Mouse (Mus musculus) mouse trophoblast stem cell (cell line): ENCODE data around the gene Sim2.

Experiments
- in situ Hi-C, 2 experiments: fragments of 300-500 bp; cut with MseI, MboI; formaldehyde crosslinking; loops; 2 replicates in 1 of 2; 3 replicates in 1 of 2; pipeline ENCODE4 v1.15.1; 2025

Gene Sim2

GRCm38 (mm10) chr16:94078318-94079074 is 6.2 kb upstream of the Sim2 start:
- in situ Hi-C loops: no loop called here

DNA sequence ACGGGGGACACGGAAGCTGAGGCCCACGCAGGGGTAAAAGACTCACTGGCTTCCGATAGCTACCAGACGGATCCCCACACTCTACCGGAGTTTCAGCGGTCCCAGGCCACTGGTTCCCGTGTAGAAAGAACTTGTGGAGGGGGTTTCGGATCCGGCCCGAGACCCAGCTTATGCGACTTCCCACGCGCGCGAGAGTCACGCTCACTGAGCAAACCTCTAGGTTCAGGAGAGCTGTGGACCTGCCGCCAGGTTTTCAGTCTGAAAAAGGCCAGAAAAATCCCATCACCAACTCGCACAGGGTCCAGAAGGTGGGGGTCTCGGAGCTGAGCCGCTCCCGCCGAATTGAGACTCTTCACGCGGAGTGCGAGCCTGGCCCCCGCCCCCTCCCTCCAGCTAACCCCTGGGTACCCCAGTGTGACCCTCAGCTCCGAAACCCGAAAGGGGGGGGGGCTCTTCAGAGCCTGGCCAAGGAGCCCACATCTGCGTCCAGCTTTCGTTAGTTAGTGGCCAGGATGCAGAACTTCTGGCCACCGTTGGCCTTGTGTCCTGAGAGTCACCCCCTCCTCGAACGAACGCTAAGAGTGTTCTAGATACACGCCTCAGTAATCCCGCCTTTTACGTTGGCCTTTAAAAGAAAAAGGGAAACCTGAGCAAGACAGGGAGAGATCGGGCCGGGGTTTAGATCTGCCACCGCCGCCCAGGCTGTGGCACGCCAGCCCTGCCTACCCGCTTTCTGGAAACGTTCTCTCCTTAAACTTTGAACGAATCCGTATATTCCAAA is 5.5 kb upstream of the Sim2 start:
- in situ Hi-C loops: no loop called here

GRCm38 (mm10) chr16:94079856-94080555 is 4.7 kb upstream of the Sim2 start:
- in situ Hi-C loops: no loop called here

GRCm38 (mm10) chr16:94081596-94081995 is 3.1 kb upstream of the Sim2 start:
- in situ Hi-C loops: no loop called here

GRCm38 (mm10) chr16:94081996-94082708 is 2.6 kb upstream of the Sim2 start:
- in situ Hi-C loops: no loop called here

DNA sequence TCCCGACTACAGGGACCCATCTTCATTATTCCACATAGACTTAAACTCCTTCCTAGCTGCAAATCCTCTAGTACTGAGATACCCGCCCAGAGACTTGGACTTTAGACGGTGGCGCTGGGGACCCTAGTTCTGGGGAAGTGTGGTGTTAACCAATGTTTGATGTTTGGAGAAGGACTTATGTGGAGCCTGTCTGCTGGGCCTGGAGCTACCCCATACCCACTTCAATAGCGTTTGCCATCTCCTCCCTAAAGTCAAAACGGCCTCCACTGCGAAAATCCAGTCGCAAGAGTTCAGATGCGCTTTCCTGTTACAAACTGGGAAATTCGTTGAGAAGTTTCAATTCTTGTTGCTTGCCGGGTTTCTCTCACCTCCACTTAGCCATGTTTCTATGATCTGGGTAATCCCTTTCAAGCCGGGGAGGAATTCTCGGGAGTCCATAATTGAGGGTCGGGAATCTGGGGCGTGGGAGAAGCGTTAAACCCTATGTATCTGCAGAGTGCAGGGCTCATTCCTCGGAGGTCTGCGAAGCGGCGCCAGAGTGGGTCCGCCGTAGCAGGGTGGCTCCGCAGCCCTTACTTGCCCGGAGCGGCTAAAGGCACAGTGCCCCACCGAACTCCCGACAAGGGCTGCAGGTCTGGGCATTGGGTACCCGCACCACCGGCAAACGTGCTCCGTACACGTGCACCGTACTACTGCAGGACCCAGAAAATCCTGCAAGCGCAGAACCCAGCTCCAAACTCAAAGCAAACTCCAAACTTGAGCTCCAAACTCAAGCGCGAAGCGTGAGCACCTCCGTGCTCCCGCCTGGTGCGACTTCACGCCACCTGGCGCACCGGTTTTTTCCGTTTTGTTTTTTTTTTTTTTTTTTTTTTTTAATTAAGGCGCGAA is 1.5 kb upstream of the Sim2 start:
- in situ Hi-C loops: no loop called here

DNA sequence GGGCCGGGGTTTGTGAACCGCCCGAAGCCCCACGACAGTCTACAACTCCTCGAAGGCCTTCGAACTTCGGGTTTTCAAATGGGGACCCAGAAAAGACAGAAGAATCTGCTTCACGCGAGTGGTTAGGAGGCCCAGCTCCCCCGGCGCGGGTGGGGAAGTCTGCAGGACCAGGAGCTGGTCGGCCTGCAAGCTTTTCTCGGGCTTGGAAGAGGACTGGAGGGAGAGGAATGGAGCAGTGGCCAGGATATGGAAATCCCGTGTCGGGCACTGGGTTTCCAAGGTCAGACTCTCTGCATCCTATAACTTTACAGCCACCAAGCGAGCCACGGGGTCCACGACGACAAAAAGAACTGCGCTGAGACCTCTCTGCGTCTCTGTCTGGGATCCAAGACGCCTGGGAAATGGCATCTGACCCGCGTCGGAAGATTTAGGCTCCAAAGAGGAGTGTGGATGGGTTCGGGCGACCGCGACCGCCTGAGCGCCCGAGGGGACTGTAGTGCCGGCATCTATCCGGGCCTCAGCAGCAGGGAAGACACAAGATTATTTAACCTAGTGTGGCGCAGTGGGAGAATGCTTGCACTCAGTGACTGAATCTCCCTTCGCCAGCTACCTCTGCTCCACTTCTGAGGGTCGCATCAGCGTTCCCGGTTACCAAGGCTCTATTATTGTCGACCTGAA is 744 bp upstream of the Sim2 start:
- in situ Hi-C loops: no loop called here

DNA sequence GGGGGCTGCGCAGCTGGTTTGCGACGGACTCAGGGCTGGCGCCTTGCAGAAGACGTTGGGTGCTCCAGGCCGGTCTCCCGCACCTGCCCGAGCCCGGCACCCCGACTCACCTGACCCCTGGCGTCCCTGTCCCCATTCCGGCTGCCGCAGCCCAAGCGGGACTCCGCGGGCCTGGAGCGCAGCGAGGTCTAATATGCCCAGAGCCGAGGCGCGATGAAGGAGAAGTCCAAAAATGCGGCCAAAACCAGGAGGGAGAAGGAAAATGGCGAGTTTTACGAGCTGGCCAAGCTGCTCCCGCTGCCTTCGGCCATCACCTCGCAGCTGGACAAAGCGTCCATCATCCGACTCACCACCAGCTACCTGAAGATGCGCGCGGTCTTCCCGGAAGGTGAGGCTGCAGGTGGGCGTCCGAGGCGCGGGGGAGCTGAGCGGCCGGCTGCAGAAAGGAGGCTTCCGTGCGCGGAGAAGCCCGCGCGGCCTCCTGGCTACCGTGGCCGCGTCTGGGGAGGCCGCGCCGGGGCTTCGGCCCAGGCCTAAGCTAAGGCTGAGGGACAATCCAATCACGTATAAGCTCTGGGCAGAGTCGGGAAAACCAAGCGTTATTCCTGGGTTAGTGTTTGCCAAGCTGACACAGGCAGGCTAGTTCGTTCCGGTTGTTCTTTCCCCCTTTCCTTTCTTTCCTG is 1.0 kb downstream of the Sim2 start:
- in situ Hi-C loops: no loop called here

DNA sequence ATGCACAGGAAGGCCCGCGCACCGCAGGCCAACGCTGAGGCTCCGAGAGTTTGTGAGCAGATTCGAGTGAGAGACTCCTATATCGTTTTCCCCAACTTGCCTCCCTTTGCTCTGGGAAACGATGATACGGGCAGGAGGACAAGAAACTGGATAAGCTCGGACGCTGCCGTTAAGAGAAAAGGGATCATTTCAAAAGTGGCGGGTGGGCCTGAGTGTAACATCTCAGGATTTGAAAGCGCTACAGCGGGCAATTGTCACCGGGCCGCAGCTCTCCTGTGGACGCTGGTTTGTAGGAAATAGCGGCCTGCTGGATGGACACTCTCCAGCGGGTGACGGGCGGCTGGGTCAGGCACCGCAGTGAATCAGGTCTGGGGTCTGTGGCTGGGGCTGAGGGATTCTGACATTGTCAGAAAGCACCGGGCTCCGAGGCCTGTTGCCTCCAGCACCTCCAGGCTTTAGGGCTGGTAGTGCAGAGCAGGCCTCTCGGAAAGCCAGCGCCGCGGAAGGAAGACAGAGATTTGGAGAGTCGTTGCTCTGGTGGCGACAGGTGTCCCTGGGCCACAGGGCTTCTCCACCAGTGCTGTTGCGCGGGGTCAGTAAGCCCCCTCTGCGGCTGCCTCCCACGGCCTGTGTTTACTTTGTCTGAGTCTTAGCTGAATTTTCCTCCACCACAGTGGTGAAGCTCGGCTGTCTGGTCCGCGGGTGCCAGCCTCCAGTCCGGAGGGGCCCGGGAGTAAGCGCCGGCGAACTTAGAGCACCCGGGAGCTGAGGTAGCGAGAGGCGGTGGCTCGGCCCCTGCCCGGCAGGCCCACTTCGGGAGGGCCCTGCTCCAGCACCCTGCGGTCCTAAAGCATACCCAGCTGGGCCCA is 2.2 kb downstream of the Sim2 start:
- in situ Hi-C loops: no loop called here

- in situ Hi-C loops: no loop called here
Observed at GRCm38 (mm10) chr16:94087570-94088225, 3.0 kb downstream of the Sim2 start.

GRCm38 (mm10) chr16:94088226-94088748 is 3.6 kb downstream of the Sim2 start:
- in situ Hi-C loops: no loop called here

GRCm38 (mm10) chr16:94088819-94089692 is 4.3 kb downstream of the Sim2 start:
- in situ Hi-C loops: no loop called here

DNA sequence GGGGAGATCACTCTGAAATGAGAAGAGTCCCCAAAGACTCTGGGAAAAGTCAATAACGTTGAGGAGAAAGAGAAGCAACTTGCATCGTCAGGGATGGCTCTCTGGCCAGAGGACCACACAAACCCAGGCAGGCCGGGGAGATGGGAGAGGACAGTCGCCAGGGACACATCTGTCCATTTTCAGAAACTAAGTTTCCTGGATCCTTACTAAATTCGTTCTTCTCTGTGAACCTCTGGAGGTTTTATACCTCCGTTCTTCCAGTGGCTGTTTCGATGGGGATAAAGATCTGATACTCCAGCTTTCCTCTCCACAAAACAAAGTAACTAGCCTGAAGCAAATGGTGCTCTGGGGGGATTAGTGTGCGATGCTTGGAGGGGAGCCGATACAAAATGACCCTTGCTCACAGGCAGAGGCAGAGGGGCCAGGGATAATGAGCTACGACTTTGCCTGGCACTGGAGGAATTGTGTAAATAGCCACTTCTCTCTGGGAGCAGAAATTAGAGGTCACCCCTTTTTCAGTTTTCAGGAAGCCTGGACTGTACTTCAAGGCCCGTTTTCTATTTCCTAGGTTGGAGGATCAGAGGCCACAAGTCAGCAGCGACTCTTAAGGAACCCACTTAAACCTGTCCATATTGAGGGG is 7.9 kb downstream of the Sim2 start:
- in situ Hi-C loops: no loop called here

DNA sequence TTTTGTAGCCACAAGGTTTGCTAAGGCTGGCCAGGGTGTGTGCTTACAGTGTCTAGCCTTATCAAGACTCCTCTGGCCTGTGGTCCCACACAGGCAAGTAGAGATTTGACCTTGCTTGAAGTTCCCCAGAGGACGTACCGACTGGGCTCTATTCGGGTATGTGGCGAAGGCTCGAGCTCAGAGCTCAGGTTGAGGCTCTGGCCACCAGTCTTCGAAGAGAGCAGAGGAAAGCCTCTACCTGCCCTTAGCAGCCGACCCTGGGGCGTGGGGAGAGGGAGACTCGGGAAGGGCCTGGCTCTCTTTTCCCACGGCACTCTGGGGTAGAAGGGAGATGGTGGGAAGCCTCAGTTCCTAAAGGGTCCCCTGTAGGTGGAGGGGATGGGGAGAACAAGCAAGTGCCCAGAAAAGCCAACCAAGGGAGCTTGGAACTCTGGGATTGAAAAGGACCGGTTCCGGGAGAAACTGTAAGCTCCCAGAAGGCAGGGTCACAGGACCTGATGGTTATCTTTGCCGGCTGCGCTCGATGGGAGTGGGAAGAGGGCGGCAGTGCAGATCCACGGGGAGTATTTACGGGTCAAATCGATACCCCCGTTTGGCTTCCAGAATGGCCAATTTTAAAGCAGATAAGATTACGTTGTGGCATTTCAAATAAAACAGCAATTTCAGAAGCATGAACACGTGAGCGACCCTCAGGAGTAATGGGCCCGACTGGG is 8.6 kb downstream of the Sim2 start:
- in situ Hi-C loops: no loop called here

DNA sequence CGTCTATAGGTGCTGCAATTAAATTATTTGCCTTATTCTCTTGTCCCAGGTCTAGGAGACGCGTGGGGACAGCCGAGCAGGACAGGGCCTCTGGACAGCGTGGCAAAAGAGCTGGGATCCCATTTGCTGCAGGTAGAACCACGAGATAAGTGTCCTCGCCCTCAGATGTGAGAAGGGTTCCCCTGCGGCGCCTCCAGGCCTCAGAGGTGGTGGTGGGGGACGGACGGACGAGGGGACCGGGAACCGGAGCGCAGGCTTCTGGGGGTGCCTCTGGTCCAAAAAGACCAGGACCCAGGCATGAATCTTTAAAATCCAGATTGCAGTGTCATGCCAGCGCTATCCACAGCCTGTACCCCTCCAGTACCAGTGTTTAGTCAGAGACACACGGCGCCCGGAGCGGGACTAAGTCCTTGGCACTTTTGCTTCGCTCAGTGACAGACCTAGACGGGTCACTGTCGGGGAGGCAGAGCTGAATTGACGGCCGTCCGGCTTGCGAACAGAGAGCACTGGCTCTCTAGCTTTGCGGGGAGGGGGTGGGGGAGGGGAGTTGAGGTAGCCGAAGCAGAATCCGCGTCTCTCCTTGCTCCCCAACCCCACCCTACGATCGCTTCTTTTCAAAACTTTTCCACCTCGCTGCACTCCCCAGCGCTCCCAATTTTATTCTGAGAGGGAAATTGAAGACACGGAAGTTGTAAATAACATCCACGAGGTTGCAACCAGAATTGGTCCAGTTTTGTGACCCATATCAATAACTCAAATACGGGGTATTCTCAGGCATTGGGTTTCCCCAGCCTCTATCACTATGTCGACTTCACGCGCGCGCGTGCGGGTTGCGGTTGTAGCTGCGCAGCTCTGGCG is 9.7 kb downstream of the Sim2 start:
- in situ Hi-C loops: no loop called here
